Mouse (Mus musculus): ENCODE measurements around the gene Ugt1a2.
"Not testable (repeated sequence)": the region's sequence is repeated elsewhere in the genome, so short reads cannot be mapped to it uniquely, and the experiment has no call there.

The Ugt1a2 gene

GRCm38 (mm10) chr1:88218051-88218450 is 17.6 kb downstream of the Ugt1a2 start:
- DNase-seq, result no peak

- DNase-seq, result no peak
Measured at GRCm38 (mm10) chr1:88218591-88218990, 18.2 kb downstream of the Ugt1a2 start.

GRCm38 (mm10) chr1:88219054-88219453 is 18.7 kb downstream of the Ugt1a2 start:
- no peak for DNase-seq

GRCm38 (mm10) chr1:88220336-88220735 is 19.9 kb downstream of the Ugt1a2 start:
- DNase-seq, result no peak

GRCm38 (mm10) chr1:88222216-88222615 is 21.8 kb downstream of the Ugt1a2 start:
- no peak for DNase-seq

- DNase-seq, result not testable (repeated sequence)
Measured at GRCm38 (mm10) chr1:88223011-88223515, 22.7 kb downstream of the Ugt1a2 start.

- no peak for DNase-seq
Measured at GRCm38 (mm10) chr1:88223591-88223990, 23.2 kb downstream of the Ugt1a2 start.

- no peak for DNase-seq
Measured at GRCm38 (mm10) chr1:88224029-88224776, 23.8 kb downstream of the Ugt1a2 start.

- DNase-seq, result not testable (repeated sequence)
Measured at GRCm38 (mm10) chr1:88225301-88225700, 24.9 kb downstream of the Ugt1a2 start.

- no peak for DNase-seq
Measured at GRCm38 (mm10) chr1:88225741-88226140, 25.3 kb downstream of the Ugt1a2 start.

GRCm38 (mm10) chr1:88226670-88227379 is 26.4 kb downstream of the Ugt1a2 start, which contains the start of gene Mroh2a:
Mroh2a (plus strand) TSS chr1:88226986.
- no peak for DNase-seq

- no peak for DNase-seq
Measured at GRCm38 (mm10) chr1:88227482-88227881, 27.1 kb downstream of the Ugt1a2 start.

GRCm38 (mm10) chr1:88228121-88228520 is 27.7 kb downstream of the Ugt1a2 start:
- no peak for DNase-seq

GRCm38 (mm10) chr1:88229566-88229965 is 29.2 kb downstream of the Ugt1a2 start:
- DNase-seq, result no peak

GRCm38 (mm10) chr1:88229986-88230385 is 29.6 kb downstream of the Ugt1a2 start:
- no peak for DNase-seq

- no peak for DNase-seq
Measured at GRCm38 (mm10) chr1:88230421-88230820, 30.0 kb downstream of the Ugt1a2 start.

- no peak for DNase-seq
Measured at GRCm38 (mm10) chr1:88230981-88231802, 30.8 kb downstream of the Ugt1a2 start.

- no peak for DNase-seq
Measured at GRCm38 (mm10) chr1:88231803-88232499, 31.6 kb downstream of the Ugt1a2 start.

GRCm38 (mm10) chr1:88232664-88233380 is 32.4 kb downstream of the Ugt1a2 start:
- DNase-seq, result no peak

GRCm38 (mm10) chr1:88233421-88234247 is 33.2 kb downstream of the Ugt1a2 start:
- no peak for DNase-seq

- no peak for DNase-seq
Measured at GRCm38 (mm10) chr1:88234248-88234610, 33.8 kb downstream of the Ugt1a2 start.

All from thymus, postnatal 25 days (tissue).